Mouse (Mus musculus) R1 (cell line): ENCODE measurements at regions not wholly inside any gene's neighbourhood (a gene's known extent, or its start where the extent isn't known, plus 50 kb on each side); places are given as distances from the start of the nearest gene placed in this dataset.
A peak's percentile ranks its signal among the peaks of the same experiment; 100 is the strongest.

Experiments
- DNase-seq: peaks from one replicate; pipeline ENCODE4 v3.0.0-alpha.2; 2018; ENCODE audit warnings: low read depth, low spot score

DNA sequence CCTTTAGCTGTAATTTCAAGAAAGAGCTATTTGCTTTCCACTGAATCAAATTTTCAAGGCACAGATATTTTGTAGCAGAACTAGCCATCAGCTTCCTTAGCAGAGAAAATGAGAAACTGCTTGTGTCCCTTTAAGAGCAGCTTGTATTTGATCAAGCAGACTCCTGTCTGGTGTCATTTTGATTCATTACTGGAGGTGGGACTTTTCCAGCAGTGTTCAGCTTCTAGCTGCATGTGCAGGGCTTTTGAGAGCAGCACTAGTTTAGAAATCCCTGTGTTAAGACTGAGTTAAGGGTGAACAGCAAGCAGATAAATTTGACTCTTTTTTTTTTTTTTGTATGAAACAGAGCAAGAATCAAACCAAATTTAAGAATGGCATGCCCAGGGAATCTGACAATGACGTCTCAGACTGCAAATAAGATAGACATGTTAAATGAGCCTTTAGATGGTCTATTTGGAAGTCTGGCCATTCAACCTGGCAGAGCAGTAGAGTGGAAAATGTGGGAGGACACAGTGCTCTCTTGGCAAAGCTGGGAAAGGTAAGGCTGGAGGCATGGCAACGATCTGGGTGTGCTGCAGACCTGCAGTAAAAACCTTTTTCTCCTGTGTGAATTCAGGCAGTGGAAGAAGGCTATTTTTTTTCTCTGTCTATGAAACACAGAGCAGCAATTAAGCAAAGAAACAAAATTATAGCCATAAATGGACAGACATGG lies 419.9 kb upstream of the Dmd start:
- DNase-seq: no peak

DNA sequence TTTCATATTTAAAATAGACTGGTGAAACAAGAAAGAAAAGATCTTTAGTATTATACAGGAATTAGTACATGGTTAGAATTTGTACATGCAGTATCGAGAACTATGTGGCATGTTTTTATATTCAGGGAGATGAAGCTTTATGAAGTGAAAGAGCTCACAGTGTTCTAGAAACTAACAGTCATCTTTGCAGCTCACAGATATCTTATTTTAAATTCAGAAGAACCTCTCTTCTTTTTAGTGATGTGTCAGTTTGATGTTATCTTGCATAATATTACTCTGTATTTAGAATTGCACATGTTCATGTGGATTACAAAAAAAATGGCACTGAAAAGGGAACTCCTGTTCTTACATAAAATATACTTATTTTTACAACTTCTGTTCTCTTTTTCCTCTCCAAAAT lies 377.1 kb upstream of the Dmd start:
- DNase-seq: no peak

DNA sequence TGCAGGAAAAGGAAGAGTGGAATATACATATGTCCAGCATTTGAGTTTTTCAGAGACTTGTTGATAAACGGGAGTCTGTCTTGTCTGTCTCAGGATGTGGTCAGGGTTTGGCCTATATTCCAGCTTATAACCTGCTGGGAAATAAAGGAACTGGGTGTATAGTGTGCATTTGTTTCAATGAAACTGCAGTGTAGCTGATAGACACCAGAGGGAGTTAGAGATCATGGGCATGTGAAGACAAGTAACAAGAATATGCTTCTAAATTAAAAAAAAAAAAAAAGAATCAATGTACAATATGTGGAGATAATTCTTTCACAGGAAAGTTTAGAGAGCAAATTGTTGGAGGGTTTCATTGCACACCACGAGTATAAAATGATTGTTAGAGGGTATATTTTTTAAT lies 335.3 kb upstream of the Dmd start:
- DNase-seq: peak; percentile 24

GRCm38 (mm10) chrX:82650359-82650758 lies 298.3 kb upstream of the Dmd start:
- DNase-seq: peak; percentile 1
